Mouse (Mus musculus) forebrain, embryonic 12.5 days (tissue): Measurements from ENCODE around the gene Dus2. TPM values are rescaled to one million over a fixed set of nuclear protein-coding genes. Genes with fewer than 3 reads are reported as not detected.

Source experiments
- ATAC-seq: fragments of 200-750 bp; cut with Nextera tagmentation; 2 replicates; pipeline ENCODE4 v1.8.0; 2017; ENCODE audit warnings: moderate TSS enrichment; ENCODE audit not compliant: low FRiP score
- H3K27ac ChIP-seq: fragments of 300-500 bp; sonication (generic); 2 replicates; pipeline ENCODE4 v1.5.1; 2016; ENCODE audit warnings: mild to moderate bottlenecking
- H3K27me3 ChIP-seq: fragments of 300-500 bp; sonication (generic); 2 replicates; pipeline ENCODE4 v1.6.1; 2016; ENCODE audit warnings: mild to moderate bottlenecking
- H3K36me3 ChIP-seq: fragments of 300-500 bp; sonication (generic); replicated peaks from 2 replicates; pipeline ENCODE4 v1.6.1; 2016; ENCODE audit warnings: mild to moderate bottlenecking
- H3K4me1 ChIP-seq: fragments of 300-500 bp; sonication (generic); 2 replicates; pipeline ENCODE4 v1.6.1; 2016
- H3K4me2 ChIP-seq: fragments of 300-500 bp; sonication (generic); 2 replicates; pipeline ENCODE4 v1.6.1; 2016; ENCODE audit warnings: mild to moderate bottlenecking, moderate library complexity
- H3K4me3 ChIP-seq: fragments of 300-500 bp; sonication (generic); replicated peaks from 2 replicates; pipeline ENCODE4 v1.5.1; 2016; ENCODE audit warnings: mild to moderate bottlenecking
- H3K9ac ChIP-seq: fragments of 300-500 bp; sonication (generic); 2 replicates; pipeline ENCODE4 v1.6.1; 2016; ENCODE audit warnings: mild to moderate bottlenecking
- H3K9me3 ChIP-seq: fragments of 300-500 bp; sonication (generic); 2 replicates; pipeline ENCODE4 v1.6.1; 2016
- WGBS: fragments of 180-500 bp; shearing (Covaris S2); methylation state at CpG from one replicate; pipeline ENCODE4 v1.1.7; 2016; 5-methylcytosine and 5-hydroxymethylcytosine counted together
- polyA plus RNA-seq: library from polyadenylated mRNA; unstranded; fragments of >200 nt; fragmentation: Nextera tagmentation; extraction: Ambion mirVana; gene quantifications from 2 replicates; pipeline ENCODE4 v1.2.1, GENCODE M21; 2016

Gene Dus2
- polyA plus RNA-seq, 1 experiment from 2014 or later: 18.4 TPM

GRCm38 (mm10) chr8:106016284-106016683 lies 25.1 kb downstream of the Dus2 start:
- ATAC-seq: no peak
- Histone ChIP-seq H3K9ac (no peak overlapping the region), H3K27ac (no peak overlapping the region)

DNA sequence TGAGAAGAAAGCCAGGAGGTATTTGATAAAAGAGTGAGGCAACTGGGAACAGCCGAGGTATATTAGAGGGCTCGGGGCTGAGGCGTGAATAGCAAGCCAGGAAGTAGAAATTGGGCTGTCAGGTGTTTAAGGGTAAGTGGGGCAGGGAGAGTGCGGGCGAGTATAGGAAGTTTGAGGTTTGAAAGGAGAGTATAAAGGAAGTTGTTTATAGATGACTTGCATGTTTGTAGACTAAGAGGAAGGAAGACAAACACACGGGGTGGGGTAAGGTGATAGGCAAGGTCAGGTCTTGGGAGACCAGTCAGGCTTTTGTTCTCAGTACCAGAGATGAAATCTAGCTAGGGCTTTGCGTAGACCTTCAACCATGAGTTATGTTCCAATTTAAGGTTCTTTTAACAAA lies 26.0 kb downstream of the Dus2 start:
- Histone ChIP-seq H3K4me1 (peaks cover under 1% of the 10 kb centered on the region; the same call in 1 of the 2 replicates), H3K27ac (no peak overlapping the region)
- 94% methylated on average over 7 of the region's 7 CpGs for WGBS

More at GRCm38 (mm10) chr8:106016284-106016683, 25.1 kb downstream of the Dus2 start:
- Histone ChIP-seq H3K4me2 (no peak overlapping the region), H3K36me3 (peaks cover 12% of the 10 kb centered on the region), H3K27me3 (no peaks in the 10 kb centered on the region), H3K4me1 (peaks cover 6% of the 10 kb centered on the region), H3K9me3 (no peaks in the 10 kb centered on the region), H3K4me3 (no peak overlapping the region)
- WGBS: 92% methylated on average over 6 of the region's 6 CpGs

GRCm38 (mm10) chr8:106018039-106018438 lies 26.9 kb downstream of the Dus2 start:
- ATAC-seq: no peak
- no peaks in the 10 kb centered on the region for H3K4me1 ChIP-seq
- H3K36me3 ChIP-seq: peaks cover 16% of the 10 kb centered on the region
- no peaks in the 10 kb centered on the region for H3K27me3 ChIP-seq
- 92% methylated on average over 3 of the region's 3 CpGs for WGBS
- H3K4me2 ChIP-seq: no peak overlapping the region
- H3K9ac ChIP-seq: no peak overlapping the region
- H3K4me3 ChIP-seq: no peak overlapping the region
- H3K27ac ChIP-seq: no peak overlapping the region
- no peaks in the 10 kb centered on the region for H3K9me3 ChIP-seq

More for the DNA sequence above, 26.0 kb downstream of the Dus2 start:
- Histone ChIP-seq H3K4me2 (no peak overlapping the region), H3K36me3 (peaks cover 16% of the 10 kb centered on the region), H3K4me3 (no peak overlapping the region), H3K9me3 (no peaks in the 10 kb centered on the region), H3K27me3 (no peaks in the 10 kb centered on the region), H3K9ac (no peak overlapping the region)
- ATAC-seq: no peak

GRCm38 (mm10) chr8:106022483-106022882 lies 31.3 kb downstream of the Dus2 start:
- H3K4me1 ChIP-seq: no peaks in the 10 kb centered on the region
- H3K9me3 ChIP-seq: no peaks in the 10 kb centered on the region
- H3K36me3 ChIP-seq: peaks cover 13% of the 10 kb centered on the region
- no peak overlapping the region for H3K27ac ChIP-seq
- H3K9ac ChIP-seq: no peak overlapping the region
- H3K27me3 ChIP-seq: no peaks in the 10 kb centered on the region
- H3K4me2 ChIP-seq: no peak overlapping the region
- 0 out of 2 replicates have a peak, but pooled peaks have one; percentile 70 for ATAC-seq
- no peak overlapping the region for H3K4me3 ChIP-seq

- no peaks in the 10 kb centered on the region; the same call in none of the 2 replicates for H3K36me3 ChIP-seq
- no peak overlapping the region for H3K27ac ChIP-seq
- H3K9ac ChIP-seq: no peak overlapping the region
- no peak overlapping the region for H3K4me2 ChIP-seq
- H3K4me1 ChIP-seq: no peaks in the 10 kb centered on the region
- no peak overlapping the region for H3K4me3 ChIP-seq
- ATAC-seq: no peak
- no peaks in the 10 kb centered on the region for H3K27me3 ChIP-seq
- H3K9me3 ChIP-seq: no peaks in the 10 kb centered on the region
- 93% methylated on average over 10 of the region's 10 CpGs for WGBS
These were observed 47.6 kb downstream of the Dus2 start for GRCm38 (mm10) chr8:106038721-106039120.

DNA sequence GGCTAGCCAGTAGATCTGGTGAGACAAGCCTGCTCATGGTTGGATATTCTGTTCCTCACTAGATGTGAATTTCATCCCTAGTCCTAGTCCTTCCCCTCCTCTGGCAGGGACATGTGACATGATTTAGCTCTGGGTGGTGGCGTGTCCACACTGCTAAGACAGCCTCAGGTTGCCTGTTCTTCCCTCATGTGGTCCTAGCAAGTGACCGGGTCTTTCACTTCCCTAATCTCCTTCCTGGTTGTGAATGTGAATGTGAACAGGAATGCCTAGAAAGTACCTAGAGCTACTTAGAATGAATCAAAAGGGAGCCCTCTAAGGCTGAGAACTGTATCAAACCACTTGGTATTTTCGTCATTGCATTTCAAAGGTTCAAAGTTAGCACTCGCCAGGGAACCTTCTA lies 48.5 kb downstream of the Dus2 start:
- H3K36me3 ChIP-seq: peaks cover 4% of the 10 kb centered on the region; the same call in 1 of the 2 replicates
- no peaks in the 10 kb centered on the region for H3K27me3 ChIP-seq
- H3K27ac ChIP-seq: no peak overlapping the region
- no peak overlapping the region for H3K4me3 ChIP-seq
- H3K4me2 ChIP-seq: no peak overlapping the region
- H3K9ac ChIP-seq: no peak overlapping the region
- no peaks in the 10 kb centered on the region for H3K9me3 ChIP-seq
- no peak for ATAC-seq
- no peaks in the 10 kb centered on the region for H3K4me1 ChIP-seq
- 76% methylated on average over 4 of the region's 4 CpGs for WGBS

- no peak for ATAC-seq
- Histone ChIP-seq H3K27ac (no peak overlapping the region), H3K4me1 (no peaks in the 10 kb centered on the region), H3K4me2 (no peak overlapping the region), H3K4me3 (no peak overlapping the region), H3K27me3 (no peaks in the 10 kb centered on the region), H3K9me3 (no peaks in the 10 kb centered on the region), H3K36me3 (peaks cover 9% of the 10 kb centered on the region; the same call in 1 of the 2 replicates), H3K9ac (no peak overlapping the region)
- 84% methylated on average over 4 of the region's 4 CpGs for WGBS
These were observed 49.1 kb downstream of the Dus2 start for GRCm38 (mm10) chr8:106040218-106040617.

DNA sequence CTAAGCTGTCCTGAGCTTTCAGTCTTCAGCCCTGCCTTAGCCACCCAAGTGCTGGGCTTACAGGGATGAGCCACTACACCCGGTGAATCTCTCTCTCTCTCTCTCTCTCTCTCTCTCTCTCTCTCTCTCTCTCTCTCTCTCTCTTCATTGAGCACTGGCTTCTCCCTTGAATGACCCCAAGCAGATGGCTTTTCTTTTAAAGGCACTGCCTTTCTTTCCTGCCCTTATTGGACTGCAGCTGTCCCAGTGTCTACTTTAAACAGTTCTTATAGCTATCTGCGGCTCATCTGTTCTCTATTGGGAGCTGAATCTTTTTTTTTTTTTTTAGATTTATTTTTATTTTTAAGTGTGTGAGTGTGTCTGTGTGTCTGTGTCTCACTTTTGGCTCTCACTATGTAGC lies 51.9 kb downstream of the Dus2 start:
- Histone ChIP-seq H3K4me1 (no peaks in the 10 kb centered on the region), H3K27me3 (no peaks in the 10 kb centered on the region), H3K9ac (no peak overlapping the region), H3K4me3 (no peak overlapping the region), H3K9me3 (no peaks in the 10 kb centered on the region), H3K27ac (no peak overlapping the region), H3K4me2 (no peak overlapping the region), H3K36me3 (peaks cover 15% of the 10 kb centered on the region; the same call in 1 of the 2 replicates)
- ATAC-seq: no peak
- 89% methylated on average over 2 of the region's 2 CpGs for WGBS

GRCm38 (mm10) chr8:106044151-106044550 lies 53.0 kb downstream of the Dus2 start:
- Histone ChIP-seq H3K9me3 (no peaks in the 10 kb centered on the region), H3K36me3 (0 out of 2 replicates have a peak, but pooled peaks cover 15% of the 10 kb centered on the region), H3K4me1 (no peaks in the 10 kb centered on the region), H3K4me2 (no peak overlapping the region), H3K4me3 (no peak overlapping the region), H3K27me3 (no peaks in the 10 kb centered on the region), H3K27ac (no peak overlapping the region), H3K9ac (no peak overlapping the region)
- WGBS: 88% methylated on average over 3 of the region's 3 CpGs
- no peak for ATAC-seq

- peaks cover 30% of the 10 kb centered on the region; the same call in 1 of the 2 replicates for H3K36me3 ChIP-seq
- H3K9ac ChIP-seq: no peak overlapping the region
- no peak overlapping the region for H3K4me3 ChIP-seq
- H3K27me3 ChIP-seq: no peaks in the 10 kb centered on the region
- no peak for ATAC-seq
- 92% methylated on average over 11 of the region's 11 CpGs for WGBS
- H3K9me3 ChIP-seq: no peaks in the 10 kb centered on the region
- no peak overlapping the region for H3K27ac ChIP-seq
- no peaks in the 10 kb centered on the region for H3K4me1 ChIP-seq
- H3K4me2 ChIP-seq: no peak overlapping the region
These were observed 55.9 kb downstream of the Dus2 start for GRCm38 (mm10) chr8:106046872-106047559.

GRCm38 (mm10) chr8:106047854-106048630 lies 56.9 kb downstream of the Dus2 start:
- Histone ChIP-seq H3K27me3 (no peaks in the 10 kb centered on the region), H3K4me1 (no peaks in the 10 kb centered on the region), H3K4me2 (no peak overlapping the region), H3K9me3 (no peaks in the 10 kb centered on the region), H3K4me3 (no peak overlapping the region), H3K36me3 (peaks cover 39% of the 10 kb centered on the region), H3K9ac (no peak overlapping the region), H3K27ac (no peak overlapping the region)
- 92% methylated on average over 5 of the region's 5 CpGs for WGBS
- no peak for ATAC-seq

DNA sequence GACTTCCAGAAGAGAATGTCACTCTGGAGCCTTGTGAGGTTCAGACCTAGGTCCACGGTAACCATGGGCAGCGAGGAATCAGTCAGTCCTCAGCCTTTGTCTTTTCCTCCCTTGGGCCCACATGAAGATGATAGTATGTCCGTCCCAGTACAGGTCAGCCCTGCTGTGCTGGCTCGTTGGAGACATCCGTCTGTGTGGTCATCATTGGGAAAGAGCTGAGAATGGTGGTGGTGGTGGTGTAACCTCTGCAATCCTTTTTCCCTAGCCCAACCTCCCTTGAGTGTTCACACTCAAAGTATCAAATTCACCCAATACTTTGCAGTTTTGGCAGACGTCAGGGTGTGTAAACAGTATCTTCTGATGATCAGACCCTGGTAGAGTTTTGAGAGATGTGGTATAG lies 58.7 kb downstream of the Dus2 start:
- Histone ChIP-seq H3K9me3 (no peaks in the 10 kb centered on the region), H3K9ac (no peak overlapping the region), H3K4me3 (no peak overlapping the region), H3K36me3 (peaks cover 47% of the 10 kb centered on the region), H3K4me2 (no peak overlapping the region), H3K27ac (no peak overlapping the region), H3K4me1 (no peaks in the 10 kb centered on the region), H3K27me3 (no peaks in the 10 kb centered on the region)
- WGBS: 90% methylated on average over 6 of the region's 6 CpGs
- ATAC-seq: no peak
